Mouse (Mus musculus): Measurements from ENCODE around the gene Mansc4.

Mansc4 gene

GRCm38 (mm10) chr6:147079919-147080318 lies 6.9 kb downstream of the Mansc4 start:
- DNase-seq (ENCODE audit: inconsistent ontology term) = no peak

DNA sequence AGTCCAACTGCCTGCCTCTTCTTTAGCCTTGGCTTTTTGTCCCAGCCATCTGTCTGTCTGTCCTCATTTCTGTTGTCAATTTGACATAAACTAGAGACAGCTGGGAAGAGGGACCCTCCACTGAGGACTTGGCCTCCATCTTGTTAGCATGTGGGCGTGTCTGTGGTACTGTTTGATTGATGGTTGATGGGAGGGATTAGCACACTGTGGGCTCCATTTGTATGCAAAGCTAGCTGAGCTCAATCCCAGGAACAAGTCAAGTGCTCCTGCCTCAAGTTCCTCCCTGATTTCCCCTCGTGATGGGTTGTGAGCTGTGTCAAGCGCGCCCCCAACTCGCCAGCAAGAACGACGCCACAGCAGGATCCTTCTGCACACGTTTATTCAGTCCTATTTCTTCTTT lies 10.0 kb downstream of the Mansc4 start:
- DNase-seq (ENCODE audit: inconsistent ontology term) = no peak

- no peak for DNase-seq (ENCODE audit: inconsistent ontology term)
These were observed 10.9 kb downstream of the Mansc4 start for GRCm38 (mm10) chr6:147075808-147076387.

DNA sequence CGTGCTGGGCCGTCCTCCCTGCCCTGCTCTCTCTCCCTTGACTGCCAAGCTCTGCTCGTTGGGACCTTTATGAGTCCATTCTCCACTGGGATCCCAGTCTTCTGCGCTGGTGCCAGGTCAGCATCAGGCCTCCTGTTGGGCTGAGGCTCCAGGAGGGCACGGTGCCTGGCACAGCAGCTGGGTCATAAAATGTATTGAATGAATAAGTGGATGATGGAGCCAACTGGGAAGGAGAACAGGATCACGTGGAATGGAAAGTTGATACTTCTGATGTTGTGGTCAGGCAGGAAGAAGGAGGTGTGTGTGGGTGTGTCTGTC lies 21.9 kb downstream of the Mansc4 start:
- DNase-seq (ENCODE audit: inconsistent ontology term) = no peak

DNA sequence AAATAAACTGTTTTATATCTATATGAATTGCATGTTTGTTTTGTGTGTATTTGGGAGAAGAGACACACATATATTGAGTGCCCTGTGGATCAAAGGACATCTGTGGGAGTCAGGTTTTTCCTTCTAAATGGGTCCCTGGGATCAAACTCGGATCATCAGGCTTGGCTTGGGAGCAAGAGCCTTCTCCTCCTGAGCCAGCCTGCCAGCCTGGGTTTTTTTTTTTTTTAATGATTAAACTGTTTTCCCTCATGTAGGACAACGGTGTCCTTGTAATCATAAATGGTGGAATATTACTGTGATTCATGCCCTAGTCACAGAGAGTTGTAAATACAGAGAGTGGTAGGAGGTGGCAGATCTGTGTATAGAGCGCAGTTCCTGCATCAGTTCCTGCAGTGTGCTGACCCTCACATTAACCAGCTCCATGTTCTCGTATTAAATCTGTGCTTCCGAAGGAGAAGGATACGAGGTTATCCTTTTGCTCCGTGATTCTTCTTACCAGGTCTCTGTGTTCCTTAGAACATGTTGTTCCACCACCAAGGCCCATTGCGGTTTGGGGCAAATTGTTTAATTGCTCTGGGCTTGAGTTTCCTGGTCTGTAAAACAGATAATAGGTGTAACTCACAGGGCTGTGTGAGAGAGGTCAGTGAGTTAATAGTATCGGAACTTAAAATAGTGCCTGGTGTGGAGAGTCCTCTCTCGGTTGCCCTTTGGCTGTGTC lies 22.4 kb downstream of the Mansc4 start:
- no peak for DNase-seq (ENCODE audit: inconsistent ontology term)

GRCm38 (mm10) chr6:147062694-147063093 lies 24.1 kb downstream of the Mansc4 start:
- no peak for DNase-seq (ENCODE audit: inconsistent ontology term)

GRCm38 (mm10) chr6:147062034-147062433 lies 24.8 kb downstream of the Mansc4 start:
- DNase-seq (ENCODE audit: inconsistent ontology term) = no peak

DNA sequence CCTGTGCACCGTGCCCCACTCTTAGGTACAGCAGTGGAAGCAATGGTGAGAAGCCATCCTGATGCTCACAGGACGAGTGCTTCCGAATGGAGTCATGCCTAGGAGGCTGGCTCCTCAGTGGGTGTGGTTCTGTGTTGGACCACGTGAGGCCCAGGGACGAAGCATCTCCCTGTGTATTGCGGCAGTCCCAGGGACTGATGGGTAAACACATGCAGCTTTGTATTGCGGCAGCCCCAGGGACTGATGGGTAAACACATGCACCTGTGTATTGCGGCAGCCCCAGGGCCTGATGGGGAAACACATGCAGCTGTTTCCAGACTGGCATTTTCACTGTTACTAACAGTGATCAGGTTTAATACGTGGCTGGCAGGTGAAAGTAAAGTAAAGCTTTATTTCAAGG lies 25.2 kb downstream of the Mansc4 start:
- DNase-seq (ENCODE audit: inconsistent ontology term) = no peak

GRCm38 (mm10) chr6:147059326-147059725 lies 27.5 kb downstream of the Mansc4 start:
- no peak for DNase-seq (ENCODE audit: inconsistent ontology term)

DNA sequence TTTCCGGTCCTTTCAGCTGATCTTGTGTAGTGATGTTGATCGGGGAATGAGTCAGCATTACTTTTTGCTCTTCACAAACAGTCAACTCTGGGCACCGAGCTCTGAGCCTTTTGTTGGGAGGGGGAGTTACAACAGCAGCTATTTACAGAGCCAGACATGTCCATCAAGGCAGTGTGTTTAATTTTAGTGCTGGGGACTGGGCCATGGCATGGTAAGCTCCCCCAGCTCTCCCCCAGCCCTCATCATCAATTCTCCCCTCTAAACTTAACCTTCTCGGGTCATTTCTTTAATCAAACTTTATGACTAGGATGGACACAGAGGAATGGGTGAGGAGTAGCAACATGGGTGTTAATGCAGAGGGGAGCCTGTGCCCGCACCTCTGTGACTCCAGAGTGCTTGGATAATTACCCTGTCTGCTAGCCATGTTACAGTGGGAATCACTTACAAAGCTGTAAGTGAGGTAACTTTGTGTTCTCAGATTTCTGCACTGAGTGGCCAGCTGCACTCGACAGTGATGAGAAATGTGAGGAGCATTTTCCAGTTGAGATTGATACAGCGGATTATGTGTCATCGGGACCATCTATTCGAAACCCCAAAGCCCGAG lies 31.4 kb downstream of the Mansc4 start:
- DNase-seq (ENCODE audit: inconsistent ontology term) = no peak

DNA sequence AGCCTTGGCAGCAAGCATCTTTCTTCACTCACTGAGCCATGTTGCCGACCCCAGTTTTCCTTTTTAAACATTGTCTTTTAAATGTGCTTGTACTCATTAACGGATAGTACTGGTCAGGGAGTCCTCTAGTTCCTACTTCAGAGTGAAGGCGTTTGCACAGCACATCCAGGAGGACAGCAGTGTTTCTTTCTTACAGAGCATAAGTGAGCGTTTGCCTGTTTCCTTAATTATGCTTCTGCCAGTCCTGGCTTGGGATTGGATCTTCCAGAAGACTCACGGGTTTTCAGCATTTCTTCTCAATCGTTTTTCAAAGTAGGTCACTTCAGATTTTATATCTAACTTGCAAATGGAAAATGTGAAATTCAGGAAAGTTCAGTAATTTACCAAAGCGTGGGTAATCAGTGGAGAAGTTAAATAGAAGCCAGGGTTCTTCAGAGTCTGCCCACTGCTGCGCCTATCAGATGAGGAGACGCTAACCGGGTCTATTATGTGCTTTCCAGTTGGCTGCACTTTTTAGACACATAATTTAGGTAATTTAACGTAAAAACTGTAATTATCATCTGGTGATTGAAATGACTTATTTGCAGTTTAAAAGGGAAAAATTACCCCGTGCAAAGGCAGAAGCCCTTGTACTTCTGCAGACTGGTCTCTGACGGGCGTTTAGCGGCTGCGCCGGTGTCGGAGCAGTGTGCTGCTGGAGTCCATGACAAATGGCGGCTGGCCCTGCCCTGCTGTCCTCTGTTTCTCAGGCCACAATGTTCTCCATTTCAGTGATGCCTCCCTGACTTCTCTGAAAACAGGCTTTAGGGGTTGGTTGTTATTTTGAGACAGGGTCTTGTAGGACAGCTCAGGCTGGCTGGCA lies 32.8 kb downstream of the Mansc4 start:
- no peak for DNase-seq (ENCODE audit: inconsistent ontology term)

GRCm38 (mm10) chr6:147052440-147052839 lies 34.4 kb downstream of the Mansc4 start:
- DNase-seq (ENCODE audit: inconsistent ontology term) = no peak

DNA sequence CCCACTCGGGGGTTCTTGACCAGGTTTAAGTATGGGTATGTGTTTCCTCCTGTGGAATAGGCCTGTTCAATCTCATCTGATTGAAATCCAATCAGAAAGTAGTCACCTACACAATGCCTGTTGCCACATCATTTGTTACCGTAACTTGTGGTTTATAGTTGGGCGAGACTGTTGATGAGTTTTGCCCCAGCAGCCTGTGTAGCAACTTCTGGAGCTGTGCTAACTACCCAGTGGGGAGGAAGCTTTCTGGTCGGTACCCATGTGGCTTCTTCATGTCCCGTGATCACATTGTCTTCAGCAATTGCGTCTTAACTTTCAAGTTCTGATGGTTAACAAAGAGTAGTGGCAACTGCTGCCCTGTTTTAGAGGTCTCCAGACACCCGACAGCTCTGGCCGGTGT lies 35.2 kb downstream of the Mansc4 start:
- DNase-seq (ENCODE audit: inconsistent ontology term) = no peak

DNA sequence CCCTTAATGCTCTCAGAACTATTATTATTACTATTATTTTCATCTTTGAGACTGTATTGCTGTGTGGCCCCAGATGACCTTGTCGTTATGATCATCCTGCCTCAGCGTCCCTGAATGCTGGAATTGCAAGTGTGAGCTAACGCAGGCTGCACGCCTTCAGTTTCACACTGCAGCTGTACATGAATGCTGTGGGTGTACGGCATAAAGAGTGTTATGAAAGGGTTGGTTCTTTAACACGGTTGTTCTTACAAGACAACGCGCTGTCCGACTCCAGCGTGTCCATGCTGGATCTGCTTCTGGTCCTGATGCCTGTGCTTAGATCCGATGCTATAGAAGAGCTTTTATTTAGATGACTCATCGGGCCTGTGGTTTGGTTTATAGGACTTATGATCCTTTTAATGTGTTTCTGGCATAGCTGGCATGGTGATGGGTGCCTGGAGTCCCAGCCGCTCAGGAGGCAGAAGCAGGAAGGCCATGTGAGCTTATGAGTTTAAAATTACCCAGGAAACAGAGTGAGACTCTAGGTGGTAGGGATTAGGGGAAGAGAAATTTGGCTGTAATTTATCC lies 37.5 kb downstream of the Mansc4 start:
- DNase-seq (ENCODE audit: inconsistent ontology term) = no peak

- DNase-seq (ENCODE audit: inconsistent ontology term) = no peak
These were observed 43.2 kb downstream of the Mansc4 start for GRCm38 (mm10) chr6:147043633-147044032.

GRCm38 (mm10) chr6:147042291-147043290 lies 44.2 kb downstream of the Mansc4 start, which contains the start of gene Mrps35:
TSS of gene Mrps35 (plus strand) at chr6:147042764.
- peak; percentile 93 for DNase-seq (ENCODE audit: inconsistent ontology term)

DNA sequence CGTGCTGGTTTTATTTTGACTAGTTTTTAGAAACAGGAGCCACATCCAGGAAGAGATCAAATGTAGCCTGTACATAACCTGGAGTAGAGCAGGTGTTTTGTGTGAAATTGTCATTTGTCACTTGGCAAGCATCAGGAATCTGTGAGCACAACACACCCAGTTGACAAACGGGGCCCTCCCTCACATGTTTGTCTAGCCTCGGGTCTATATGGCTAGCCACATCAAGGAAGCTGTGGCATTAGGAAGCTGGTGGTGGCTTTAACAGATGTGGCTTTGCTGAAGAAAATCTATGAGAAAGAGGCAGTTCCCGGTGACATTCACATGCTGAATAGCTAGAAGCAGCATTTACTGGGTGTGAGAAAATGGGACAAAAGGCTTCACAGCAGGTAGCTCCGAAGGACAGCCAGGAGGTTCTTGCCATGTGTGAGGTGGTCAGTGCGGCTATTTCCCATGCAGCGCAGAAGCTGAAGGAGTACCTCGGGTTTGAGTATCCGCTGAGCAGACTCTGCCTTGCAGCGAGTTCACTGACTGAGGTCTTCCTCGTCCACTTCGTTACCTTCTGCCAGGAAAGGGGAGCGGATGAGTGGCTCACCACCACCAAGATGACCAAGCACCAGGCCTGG lies 54.4 kb downstream of the Mansc4 start, which contains the start of gene Rep15:
Gene Rep15, plus strand, starts transcription at position 282 of the 623 bp plus-strand sequence.
- DNase-seq (ENCODE audit: inconsistent ontology term) = no peak

- no peak for DNase-seq (ENCODE audit: inconsistent ontology term)
These were observed 56.5 kb downstream of the Mansc4 start for GRCm38 (mm10) chr6:147030096-147030885.

DNA sequence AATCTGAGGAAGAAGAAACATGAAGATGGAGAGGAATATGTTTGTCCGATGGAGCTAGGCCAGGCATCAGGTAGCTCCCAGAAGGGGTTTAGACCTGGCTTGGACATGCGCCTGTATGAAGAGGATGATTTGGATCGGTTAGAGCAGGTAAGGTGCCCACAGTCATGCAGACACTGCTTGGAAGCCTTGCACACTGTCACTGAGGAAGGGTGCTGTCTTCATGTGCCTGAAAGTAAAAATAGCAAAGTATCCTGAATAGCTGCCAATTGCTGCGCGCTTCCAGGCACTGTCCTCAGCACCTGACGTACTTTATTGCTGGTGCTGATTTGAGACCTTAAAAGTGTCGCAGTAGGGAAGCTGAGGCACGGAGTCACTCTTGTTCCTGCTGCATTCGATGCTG lies 57.2 kb downstream of the Mansc4 start:
- no peak for DNase-seq (ENCODE audit: inconsistent ontology term)

Measured in Muller cell, postnatal 12 days (primary cell).